Mouse (Mus musculus): ENCODE results near the gene Gm21936.
"Not testable (repeated sequence)": the region's sequence is repeated elsewhere in the genome, so short reads cannot be mapped to it uniquely, and the experiment has no call there.

Gene Gm21936

GRCm38 (mm10) chr12:87795212-87795611, at the start of gene Gm21936:
Gene Gm21936 (plus strand): TSS chr12:87795512.
- not testable (repeated sequence) for DNase-seq (ENCODE audit: low spot score)

GRCm38 (mm10) chr12:87775655-87776054, 19.7 kb upstream of the Gm21936 start, which contains the start of gene Gm21319:
Gene Gm21319 (minus strand): TSS chr12:87775755.
- not testable (repeated sequence) for DNase-seq (ENCODE audit: low spot score)

GRCm38 (mm10) chr12:87797971-87798370, 2.7 kb downstream of the Gm21936 start:
- DNase-seq (ENCODE audit: low spot score): not testable (repeated sequence)

GRCm38 (mm10) chr12:87816277-87816676, 21.0 kb downstream of the Gm21936 start, which contains the start of gene BB287469:
Gene BB287469 (plus strand): TSS chr12:87816577.
- DNase-seq (ENCODE audit: low spot score): not testable (repeated sequence)

- not testable (repeated sequence) for DNase-seq (ENCODE audit: low spot score)
These were observed 46.9 kb downstream of the Gm21936 start, which contains the start of gene Gm2001 for GRCm38 (mm10) chr12:87842239-87842638. Gene Gm2001 (minus strand): TSS chr12:87842339.

All from ovary, postnatal 10 days (tissue).